Mouse (Mus musculus) duodenum, adult 2 months (tissue): ENCODE measurements around the gene Saxo2. TPM values are rescaled to one million over a fixed set of nuclear protein-coding genes. Genes with fewer than 3 reads are reported as not detected.

Experiments used
- polyA plus RNA-seq: library from polyadenylated mRNA; depleted of rRNA; stranded (reverse); fragments of >200 nt; gene quantifications from 2 replicates; pipeline ENCODE4 v1.2.3, GENCODE M21; 2012; ENCODE audit warnings: low replicate concordance; rRNA removed

The Saxo2 gene
- 0.27 TPM in 1 of 2 replicates, not detected in the other for polyA plus RNA-seq

DNA sequence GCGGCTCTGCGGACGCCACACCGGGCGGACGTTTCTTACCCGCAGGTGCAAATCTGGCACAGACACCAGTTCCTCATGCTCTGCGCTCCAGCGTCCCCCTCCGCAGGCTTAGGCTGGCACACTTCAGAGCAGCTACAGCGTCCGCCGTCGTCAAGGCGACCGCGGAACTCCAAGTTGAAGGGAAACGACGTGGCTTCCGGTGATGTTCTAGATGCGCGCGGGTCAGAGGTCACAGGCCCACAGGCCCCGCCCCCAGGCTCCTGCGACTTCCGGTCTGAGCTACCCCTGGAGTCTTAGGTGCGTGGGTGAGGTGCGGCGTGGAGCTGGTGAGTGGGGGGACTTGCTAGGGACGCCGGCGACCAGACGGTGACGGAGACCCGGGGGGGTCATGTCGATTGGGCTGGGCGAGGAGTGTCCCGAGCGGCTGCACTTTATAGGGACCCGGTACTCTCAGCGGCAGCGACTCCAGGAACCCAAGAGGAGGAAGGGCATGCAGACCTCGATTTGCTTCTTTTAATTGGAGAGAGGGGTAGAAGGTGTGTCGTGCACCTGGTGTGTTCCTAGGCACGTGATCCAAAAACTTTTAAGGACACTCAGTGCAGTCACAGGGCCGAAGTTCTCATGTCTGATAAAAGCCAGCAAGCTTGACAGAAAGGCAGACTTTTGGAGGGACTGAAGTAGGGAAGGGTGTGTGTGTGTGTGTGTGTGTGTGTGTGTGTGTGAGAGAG, at the start of gene Saxo2, which contains the start of gene Efl1:
Saxo2 (minus strand) TSS at position 176 of the 728 bp plus-strand sequence.
Efl1 (plus strand) TSS at position 262 of the 728 bp plus-strand sequence.

Other genes starting within 250 kb of the Saxo2 start
- 1.6 and 1.8 TPM in 2 replicates for gene Efl1, start 86 bp upstream of the Saxo2 start, polyA plus RNA-seq
- 2.4 and 3.2 TPM in 2 replicates for gene Mex3b, start 218.8 kb upstream of the Saxo2 start, polyA plus RNA-seq